Mouse (Mus musculus): ENCODE measurements around the gene Gtf2ird2. TPM values are rescaled to one million over a fixed set of nuclear protein-coding genes. Genes with fewer than 3 reads are reported as not detected.

Gtf2ird2 gene
- polyA plus RNA-seq (2015; fragmentation: Illumina TruSeq; extraction: RNeasy Lipid Tissue Mini Kit (QIAGEN cat#74804); ENCODE audit: low read depth, low replicate concordance): 10.9 TPM

DNA sequence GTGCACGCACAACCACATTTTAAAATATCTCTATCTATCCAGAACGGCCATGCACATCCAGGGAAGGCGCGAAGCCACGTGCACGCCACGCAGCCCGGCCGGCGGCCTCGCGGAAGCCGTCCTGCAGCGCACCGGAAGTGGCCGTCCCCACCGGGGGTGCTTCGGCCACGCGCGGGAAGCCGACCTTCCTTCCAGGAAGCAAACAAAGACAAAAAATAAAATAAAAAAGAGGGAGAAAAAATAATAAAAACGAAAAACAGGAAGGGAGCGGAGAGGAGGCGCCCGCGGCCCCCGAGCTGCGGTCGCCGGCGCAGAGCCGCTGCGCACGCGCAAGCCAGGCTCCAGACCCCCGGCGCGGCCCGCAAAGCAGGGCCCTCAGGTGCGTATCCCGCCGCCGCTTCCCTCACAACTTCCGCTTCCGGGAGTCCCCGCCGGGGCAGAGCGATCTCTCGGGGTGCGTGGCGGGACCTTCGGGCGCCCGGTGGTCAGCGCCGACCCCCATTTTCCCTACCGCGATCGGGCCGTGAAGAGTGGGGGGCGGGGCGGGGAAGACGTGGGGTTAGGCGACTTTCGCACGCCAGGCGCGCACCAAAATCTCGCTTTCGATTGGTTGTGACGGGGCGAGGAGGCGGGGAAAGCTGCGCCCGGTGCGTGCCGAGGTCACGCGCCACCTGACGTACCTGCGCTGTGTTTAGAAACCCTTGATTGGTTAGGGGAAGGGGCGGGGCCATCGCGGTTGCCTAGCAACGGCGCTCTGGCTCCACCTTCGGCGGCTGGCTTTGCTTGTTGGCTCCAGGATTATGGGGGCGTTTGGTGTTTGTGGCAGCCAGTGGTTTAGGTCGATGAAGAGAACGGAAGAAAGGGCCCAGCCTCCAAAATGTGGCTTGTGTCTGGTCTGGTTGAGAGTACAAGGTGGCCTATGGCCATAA lies at the start of gene Gtf2ird2:
Gtf2ird2 (plus strand) TSS at position 140 of the 929 bp plus-strand sequence.

DNA sequence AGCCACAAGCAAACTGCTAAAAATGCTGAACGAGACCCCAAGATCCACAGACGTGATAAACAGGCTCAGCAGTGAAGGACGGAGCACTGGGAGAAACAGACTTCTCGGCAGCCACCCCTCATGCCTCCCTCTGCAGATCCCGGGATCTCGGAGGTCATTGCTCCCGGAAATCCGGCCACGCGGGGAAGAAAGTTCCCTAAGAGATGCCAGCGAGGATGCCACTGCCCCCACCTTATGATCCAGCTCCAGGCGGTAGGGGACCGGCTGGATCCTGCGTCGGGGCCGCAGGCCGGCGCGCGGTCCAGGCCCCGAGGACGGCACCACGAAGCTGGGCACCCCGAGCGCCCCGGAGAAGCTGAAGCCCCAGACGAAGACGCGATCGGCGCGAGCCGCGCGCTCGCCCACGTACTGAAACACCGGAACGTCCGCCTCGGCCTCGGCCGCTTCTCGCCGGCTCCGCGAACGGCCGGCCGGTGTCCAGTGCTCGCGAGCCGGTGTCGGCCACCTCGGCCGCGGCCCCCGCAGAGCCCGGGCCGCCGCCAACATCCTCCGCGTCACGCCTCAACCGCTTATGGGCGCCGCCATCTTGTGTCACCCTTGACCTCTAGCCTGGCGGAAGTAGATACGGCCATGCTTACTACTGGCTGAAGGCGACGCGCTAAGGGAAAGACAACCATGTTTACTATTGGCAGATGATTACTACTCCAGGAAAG lies 7.5 kb upstream of the Gtf2ird2 start, which contains the start of gene Rcc1l:
Rcc1l (minus strand) TSS at position 606 of the 713 bp plus-strand sequence.

DNA sequence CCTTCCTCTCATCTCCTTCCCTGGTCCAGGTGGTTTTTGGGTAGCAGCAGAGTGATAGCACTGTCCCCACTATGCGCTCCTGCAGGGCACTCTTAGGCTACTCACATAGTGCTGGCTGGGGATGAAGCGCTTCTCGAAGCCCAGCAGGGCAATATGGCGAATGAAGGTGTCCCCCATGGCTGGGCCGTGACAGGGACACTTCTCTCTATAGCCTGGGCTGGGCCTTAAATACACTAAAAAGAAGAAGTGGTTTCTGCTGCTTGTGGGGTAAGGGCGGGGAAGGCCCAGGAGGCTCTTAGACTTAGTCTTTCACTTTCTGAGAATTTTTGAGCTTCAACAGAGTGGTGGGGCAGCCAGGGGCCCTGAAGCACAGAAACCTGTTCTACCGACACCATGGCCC lies 45.6 kb downstream of the Gtf2ird2 start, which contains the start of gene Ncf1:
Ncf1 (minus strand) TSS at position 235 of the 400 bp plus-strand sequence.

Other genes starting within 250 kb of the Gtf2ird2 start
- 52.5 TPM for gene Castor2, start 84.3 kb upstream of the Gtf2ird2 start, polyA plus RNA-seq (2015; fragmentation: Illumina TruSeq; extraction: RNeasy Lipid Tissue Mini Kit (QIAGEN cat#74804); ENCODE audit: low read depth, low replicate concordance)
- gene Rcc1l, start 7.2 kb upstream of the Gtf2ird2 start, polyA plus RNA-seq (2015; fragmentation: Illumina TruSeq; extraction: RNeasy Lipid Tissue Mini Kit (QIAGEN cat#74804); ENCODE audit: low read depth, low replicate concordance): 13.0 TPM
- gene Ncf1, start 45.6 kb downstream of the Gtf2ird2 start, polyA plus RNA-seq (2015; fragmentation: Illumina TruSeq; extraction: RNeasy Lipid Tissue Mini Kit (QIAGEN cat#74804); ENCODE audit: low read depth, low replicate concordance): 5.8 TPM
- 132 TPM for gene Gtf2i, start 130.7 kb downstream of the Gtf2ird2 start, polyA plus RNA-seq (2015; fragmentation: Illumina TruSeq; extraction: RNeasy Lipid Tissue Mini Kit (QIAGEN cat#74804); ENCODE audit: low read depth, low replicate concordance)

All from brain, adult 10 weeks (tissue).